Mouse (Mus musculus): ENCODE data around the gene Il16.
A peak's percentile ranks its signal among the peaks of the same experiment; 100 is the strongest.

Il16 gene

GRCm38 (mm10) chr7:83615815-83616214 lies 129.7 kb downstream of the Il16 start:
- DNase-seq (ENCODE audit: extremely low read depth, low read depth) = no peak

DNA sequence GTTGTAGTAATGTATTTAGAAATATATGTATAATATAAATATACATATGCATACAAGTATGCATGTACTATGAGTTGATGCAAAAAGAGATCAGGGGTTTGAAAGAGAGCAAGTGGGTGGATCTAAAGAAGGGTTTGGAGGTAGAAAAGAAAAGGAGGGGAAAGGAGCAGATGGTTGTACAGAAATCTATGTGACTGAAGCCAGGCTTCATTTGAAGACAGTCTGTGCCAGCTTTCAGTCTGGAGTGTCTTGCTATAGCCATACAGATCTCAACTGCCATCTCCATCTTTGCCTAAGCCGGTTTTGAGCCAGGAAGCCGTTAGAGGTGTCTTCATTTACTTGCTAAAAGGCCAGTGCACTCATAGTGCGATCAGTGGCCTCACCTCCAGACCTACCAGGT lies 130.3 kb downstream of the Il16 start:
- no peak for DNase-seq (ENCODE audit: extremely low read depth, low read depth)

- DNase-seq (ENCODE audit: extremely low read depth, low read depth) = no peak
Measured at GRCm38 (mm10) chr7:83611886-83612285, 133.6 kb downstream of the Il16 start.

- DNase-seq (ENCODE audit: extremely low read depth, low read depth) = no peak
Measured at GRCm38 (mm10) chr7:83609891-83610290, 135.6 kb downstream of the Il16 start.

DNA sequence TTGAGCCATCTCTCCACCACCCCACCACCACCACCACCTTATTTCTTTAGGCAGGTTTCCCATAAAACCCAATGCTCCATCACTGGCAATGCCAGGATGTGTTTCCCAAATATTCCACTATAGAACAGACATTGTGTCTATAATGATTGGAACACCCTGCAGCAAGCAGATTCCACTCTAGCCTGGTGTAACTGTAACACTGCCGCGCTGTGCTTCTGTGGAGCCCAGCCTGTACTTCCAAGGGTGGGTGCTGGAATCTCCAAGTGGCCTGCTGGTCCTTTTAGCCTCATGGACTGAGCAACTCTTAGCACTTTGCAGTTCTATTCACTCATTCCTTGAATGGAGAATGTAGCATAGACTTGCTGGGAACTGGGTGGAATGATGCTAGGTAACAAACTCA lies 138.7 kb downstream of the Il16 start:
- DNase-seq (ENCODE audit: extremely low read depth, low read depth) = no peak

DNA sequence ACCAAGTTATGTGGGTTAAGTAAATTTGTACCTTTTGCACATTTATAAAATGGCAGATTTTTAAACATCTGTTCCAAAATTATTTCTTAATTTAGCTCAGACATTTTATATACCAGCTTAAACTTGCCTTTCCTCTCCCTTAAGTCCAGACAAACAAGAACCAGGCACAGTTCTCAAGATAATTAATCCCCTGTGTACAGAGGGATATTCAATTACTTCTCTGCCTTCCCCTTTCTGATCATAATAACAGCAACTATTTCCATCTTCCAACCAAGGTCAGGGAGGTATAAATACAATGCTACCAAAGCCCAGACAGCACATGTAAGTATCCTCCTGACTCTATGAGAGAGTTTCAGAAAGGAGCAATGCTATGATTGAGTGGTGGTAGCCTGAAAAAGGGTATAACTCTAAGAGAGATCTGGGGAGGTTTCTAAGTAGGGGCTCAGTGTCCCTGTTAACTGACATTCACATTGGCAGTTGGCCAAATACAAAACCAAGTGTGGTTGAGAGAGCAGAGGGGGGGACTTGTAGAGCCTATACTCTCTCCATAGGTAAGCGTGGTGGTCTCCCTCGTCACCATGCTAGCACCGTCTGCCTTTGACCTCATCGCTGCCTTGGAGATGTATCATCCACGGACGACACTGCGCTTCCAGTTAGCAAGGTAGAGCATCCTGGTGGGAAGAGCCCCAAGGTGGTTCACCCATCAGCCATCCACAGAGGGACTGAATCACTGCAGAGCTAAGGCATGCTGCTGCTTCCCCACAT lies 141.2 kb downstream of the Il16 start:
- DNase-seq (ENCODE audit: extremely low read depth, low read depth) = no peak

DNA sequence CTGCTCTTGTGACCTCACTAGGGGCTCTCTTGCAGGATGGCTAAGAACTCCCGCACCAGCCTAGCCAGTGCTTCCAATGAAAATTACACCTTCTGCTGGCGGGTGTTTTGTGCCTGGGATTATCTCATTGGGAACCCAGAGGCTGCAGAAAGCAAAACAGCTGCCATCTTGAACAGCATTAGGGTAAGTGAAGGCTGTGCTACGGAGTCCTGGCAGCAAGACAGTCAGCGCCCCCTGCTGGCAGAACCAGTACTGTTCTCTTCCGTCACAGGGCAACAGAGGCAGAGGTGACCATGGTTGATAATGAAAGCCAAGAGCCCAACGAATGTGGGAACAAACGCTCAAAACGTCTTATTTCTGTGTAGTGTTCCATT lies 145.6 kb downstream of the Il16 start:
- DNase-seq (ENCODE audit: extremely low read depth, low read depth) = peak; percentile 9

GRCm38 (mm10) chr7:83598997-83599912 lies 146.3 kb downstream of the Il16 start:
- DNase-seq (ENCODE audit: extremely low read depth, low read depth) = no peak

- no peak for DNase-seq (ENCODE audit: extremely low read depth, low read depth)
Measured at GRCm38 (mm10) chr7:83597063-83597462, 148.5 kb downstream of the Il16 start.

DNA sequence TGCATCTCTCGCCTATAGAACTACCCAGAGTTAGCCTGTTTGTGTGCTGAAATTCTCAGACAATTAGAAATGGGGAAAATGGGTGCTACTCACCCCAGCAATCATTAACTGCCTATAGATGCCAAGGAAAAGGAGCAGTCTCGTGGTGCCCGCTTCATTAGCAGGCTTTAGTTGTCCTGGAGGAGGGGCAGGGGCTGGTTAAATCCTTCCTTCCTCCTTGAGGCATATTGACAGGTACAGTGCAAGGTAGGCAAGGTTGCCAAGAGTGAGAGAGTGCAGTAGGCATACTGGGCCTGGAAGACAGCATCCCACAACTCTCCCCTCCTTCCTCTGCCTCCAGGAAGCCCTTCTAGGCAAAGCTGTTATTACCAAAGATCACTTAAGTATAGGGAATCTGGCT lies 151.5 kb downstream of the Il16 start:
- DNase-seq (ENCODE audit: extremely low read depth, low read depth) = no peak

Measured in MEL-GATA-1-ER (cell line).